Mouse (Mus musculus) layer of hippocampus, adult 18-20 months (tissue): ENCODE measurements around the gene Zdhhc14. TPM values are rescaled to one million over a fixed set of nuclear protein-coding genes. Genes with fewer than 3 reads are reported as not detected.

Experiments used
- DNase-seq, 2 experiments: peaks; one replicate each; pipeline ENCODE4 v3.0.0; 2022; ENCODE audit warnings: low spot score in 2 of 2
- total RNA-seq, 2 experiments: library from RNA; stranded (reverse); gene quantifications; 2 replicates each; pipeline ENCODE4 v1.2.3; 2021

Zdhhc14 gene
- total RNA-seq, 2 experiments from 2014 or later = 44.7 to 49.7 TPM

GRCm38 (mm10) chr17:5552036-5552760, 59.8 kb downstream of the Zdhhc14 start:
- no peak for DNase-seq

DNA sequence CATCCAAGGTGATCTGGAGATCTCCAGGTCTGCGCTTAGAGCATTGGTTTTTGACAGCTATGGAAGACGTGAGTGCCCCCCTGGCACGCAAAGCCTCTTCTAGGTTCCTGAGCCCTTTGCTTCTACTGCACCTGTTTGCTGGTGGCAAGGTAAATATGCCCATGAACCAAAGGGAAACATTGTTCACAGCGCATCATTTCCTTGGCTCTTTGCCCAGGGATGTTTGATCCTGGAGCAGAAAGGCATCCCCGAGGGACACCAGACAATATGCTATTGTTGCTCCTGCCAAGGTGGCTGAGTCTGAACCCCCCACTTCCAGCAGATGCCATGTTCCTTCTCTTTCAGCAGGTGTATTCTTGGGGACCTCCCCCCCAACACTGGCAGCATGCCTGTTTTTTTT, 61.2 kb downstream of the Zdhhc14 start:
- no peak for DNase-seq

- no peak for DNase-seq
Observed at GRCm38 (mm10) chr17:5554573-5554972, 62.2 kb downstream of the Zdhhc14 start.

GRCm38 (mm10) chr17:5556568-5556967, 64.2 kb downstream of the Zdhhc14 start:
- DNase-seq = no peak

GRCm38 (mm10) chr17:5560212-5560611, 67.9 kb downstream of the Zdhhc14 start:
- DNase-seq = no peak

- DNase-seq = no peak
Observed at GRCm38 (mm10) chr17:5563108-5563507, 70.8 kb downstream of the Zdhhc14 start.

- no peak for DNase-seq
Observed at GRCm38 (mm10) chr17:5566006-5566405, 73.6 kb downstream of the Zdhhc14 start.

DNA sequence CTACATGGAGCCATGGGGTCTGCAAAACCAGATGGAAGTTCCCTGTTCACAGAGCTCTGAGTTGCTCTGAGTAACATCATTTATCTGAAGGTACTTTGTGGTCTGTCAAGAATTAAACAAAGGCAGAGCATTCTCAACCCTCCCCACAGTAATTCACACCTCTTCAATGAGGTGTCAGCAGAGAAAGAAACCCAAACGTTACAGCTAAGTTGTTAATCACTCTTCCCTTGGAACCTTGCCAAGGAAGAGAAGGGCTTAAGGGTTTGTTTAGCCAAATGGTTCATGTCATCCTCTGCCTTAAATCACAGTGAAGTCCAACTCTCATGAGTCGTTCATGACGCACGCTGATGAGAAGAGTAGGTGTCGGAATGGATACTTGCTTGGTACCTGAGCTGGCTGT, 75.6 kb downstream of the Zdhhc14 start:
- DNase-seq = no peak

DNA sequence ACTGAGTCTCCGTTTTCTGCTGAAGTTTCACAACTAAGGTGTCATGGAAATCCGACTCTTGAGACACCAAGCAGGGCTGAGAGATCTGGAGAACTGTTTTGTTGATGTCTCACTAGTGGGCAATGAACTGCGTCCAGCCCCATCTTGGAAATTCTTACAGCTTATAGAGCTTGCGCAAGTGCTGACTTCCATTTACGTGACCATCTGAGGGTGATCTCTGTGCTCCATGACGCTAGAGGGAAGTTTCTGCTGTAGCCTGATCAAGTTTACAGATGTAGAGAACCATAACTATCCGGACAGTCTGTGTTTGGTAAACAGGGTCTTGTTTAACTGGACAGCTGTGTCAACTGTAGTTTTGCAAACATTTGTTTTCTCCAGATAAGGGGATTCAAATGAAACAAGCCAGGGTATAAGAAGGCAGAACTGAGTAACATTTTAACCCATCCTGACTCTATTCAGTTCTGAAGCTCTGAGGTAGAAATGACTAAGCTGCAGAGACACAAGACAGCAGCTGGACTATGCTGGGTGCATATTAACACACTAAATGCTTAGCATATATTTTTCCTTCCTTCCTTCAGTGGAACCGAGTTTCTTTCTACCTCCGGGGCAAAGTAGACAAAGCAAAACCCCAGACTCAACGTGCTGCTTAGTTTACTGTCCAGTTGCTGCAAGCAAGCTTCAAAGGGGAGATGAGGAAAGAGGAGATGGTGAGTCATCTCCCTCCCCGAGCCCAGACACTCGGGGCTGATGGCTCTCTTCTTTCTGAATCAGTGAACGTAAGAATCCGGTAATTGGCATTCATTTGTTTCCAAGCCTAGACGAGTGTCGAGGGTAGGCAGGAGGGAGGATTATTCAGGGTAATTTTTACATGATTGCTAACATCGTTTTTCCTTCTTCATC, 77.0 kb downstream of the Zdhhc14 start:
- peak in 1 of 2 experiments; percentile 38 for DNase-seq

DNA sequence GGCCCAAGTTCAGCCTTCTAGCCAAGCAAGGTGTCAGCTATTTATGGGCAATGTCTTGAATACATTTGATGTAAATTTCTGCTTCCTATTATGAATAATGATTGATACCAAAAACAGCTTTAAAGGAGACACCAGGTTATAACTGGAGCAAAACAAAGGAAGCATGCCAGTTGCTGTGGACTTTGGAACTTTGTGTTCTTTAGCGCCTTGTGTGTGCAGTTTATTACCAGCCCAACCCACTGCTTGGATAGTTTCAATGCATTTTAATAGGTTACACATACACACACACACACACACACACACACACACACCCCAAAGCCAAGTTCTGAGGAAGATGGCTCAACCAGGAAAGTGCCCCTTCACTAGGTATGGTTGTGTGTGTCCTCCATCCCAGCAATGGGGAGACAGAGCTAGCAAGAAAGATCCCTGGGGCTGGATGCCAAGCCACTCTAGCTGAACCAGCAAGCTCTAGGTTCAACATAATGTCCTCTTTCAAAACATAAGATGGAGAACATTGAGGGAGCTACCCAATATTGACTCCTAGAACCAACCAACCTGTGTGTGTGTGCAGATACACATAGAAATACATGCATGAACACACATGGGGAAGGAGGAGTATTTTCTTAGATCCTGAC, 79.9 kb downstream of the Zdhhc14 start:
- no peak for DNase-seq

DNA sequence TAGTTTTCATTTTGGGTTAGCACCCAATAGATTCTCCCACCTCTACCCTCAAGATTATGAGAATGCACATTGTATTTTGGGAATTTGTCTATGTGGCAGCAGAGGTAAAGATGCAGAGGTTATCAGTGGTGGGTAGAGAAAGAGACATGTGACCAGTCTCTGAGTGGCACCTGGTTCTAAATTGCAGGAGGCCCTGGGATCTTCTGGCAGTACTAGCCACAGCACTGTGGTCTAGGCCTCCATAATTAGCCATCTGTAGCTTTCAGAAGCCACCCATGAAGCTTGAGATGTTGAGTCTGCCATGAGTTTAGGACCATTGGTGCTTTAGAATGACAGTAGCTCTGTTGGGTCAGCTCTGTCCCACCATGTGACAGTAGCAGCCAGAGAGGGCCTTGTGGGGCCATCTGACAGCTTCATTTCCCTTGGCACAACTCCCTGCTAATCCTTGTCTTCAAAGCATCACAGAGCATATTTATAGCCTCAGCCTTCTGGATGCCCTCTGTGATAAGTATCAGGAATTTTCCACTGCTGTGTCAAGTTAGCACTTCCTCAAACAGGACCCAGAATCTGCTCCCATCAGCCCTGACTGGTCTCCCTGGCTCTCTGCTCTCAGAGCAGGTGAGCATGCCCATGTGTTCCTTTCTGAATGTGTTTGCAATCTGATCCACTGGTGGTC, 80.5 kb downstream of the Zdhhc14 start:
- peak in 1 of 2 experiments; percentile 35 for DNase-seq

DNA sequence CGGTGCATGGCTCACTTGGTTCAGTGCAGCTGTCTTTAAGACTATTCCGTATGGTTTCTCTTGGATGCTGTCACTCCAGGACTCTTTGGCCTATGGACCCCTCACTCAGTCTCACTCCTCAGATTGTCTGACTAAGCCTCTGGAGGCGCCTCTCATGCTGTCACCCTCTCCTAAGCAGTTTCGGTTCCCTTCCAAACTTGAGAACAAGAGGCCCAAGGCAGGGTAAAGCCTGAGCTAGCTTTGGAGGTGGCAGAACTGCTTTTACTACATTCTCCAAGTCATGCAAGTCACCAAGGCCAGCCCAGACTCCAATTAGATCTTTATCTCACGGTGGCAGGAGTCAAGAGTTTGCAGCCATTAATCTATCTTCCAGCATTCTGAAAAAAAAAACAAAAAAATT, 82.3 kb downstream of the Zdhhc14 start:
- DNase-seq = no peak

DNA sequence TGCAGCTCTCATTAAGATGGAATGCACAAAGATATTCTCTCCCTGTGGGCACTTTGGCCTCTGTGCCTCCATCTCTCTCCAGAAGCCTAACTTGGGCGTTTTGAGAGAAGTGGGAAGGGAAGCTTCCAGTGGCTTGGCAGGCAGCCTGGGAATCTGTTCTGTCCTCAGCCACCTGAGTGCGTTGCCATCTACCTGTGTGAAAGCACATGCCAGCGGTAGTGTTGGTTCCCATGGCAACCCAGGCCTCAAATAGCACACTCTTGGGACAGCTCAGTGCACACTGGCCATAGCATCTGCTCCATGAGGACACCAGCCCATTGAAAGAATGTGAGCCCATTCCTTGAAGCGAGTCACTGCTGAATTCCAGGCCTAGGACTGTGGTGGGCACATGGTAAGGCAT, 83.2 kb downstream of the Zdhhc14 start:
- DNase-seq = peak in 1 of 2 experiments; percentile 34

DNA sequence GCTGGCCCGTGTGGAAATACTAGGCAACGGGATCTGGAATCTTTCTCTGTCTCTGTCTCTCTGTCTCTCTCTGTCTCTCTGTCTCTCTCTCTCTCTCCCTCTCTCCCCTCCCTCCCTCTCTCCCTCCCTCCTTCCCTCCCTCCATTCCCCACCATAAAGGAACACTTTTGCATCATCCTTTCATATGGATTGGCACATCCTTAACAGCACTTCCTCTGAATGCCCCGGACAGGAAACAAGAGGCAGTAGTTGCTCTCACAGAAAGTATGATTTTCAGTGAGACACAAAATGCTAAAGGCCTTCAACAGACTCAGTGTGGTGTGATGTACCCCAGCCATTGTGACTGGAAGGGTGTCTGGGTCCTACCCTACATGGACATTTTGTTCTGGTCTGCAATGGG, 89.9 kb downstream of the Zdhhc14 start:
- DNase-seq = no peak

- DNase-seq = no peak
Observed at GRCm38 (mm10) chr17:5582937-5583336, 90.6 kb downstream of the Zdhhc14 start.

GRCm38 (mm10) chr17:5583472-5584145, 91.3 kb downstream of the Zdhhc14 start:
- DNase-seq = no peak

DNA sequence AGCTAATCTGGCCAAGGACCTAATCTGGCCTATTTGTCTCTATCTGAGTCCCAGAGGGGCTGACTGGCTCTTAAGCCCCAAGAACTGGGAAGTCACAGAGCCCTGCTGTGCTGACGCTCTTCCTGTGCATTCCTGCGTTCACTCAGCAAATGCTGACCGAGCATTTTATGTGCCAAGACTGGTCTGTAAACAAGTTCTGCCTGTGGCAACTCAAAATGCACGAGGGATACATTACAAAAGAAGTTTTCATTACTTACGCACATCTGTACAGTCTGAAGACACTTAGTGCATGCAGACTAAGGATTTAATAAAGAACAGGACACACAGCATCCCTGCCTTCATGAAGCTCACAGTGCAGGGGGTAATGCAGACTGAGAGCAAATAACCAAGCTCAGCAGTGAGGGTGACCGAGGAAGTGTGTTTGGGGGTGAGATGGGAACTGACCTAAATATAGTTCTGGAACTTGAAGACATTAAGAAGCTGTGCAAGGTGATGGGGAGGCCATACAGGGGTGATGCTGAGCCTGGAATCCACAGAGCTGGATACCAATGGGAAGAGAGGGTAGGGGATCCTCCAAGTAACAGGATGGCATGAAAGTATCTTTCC, 99.3 kb downstream of the Zdhhc14 start:
- no peak for DNase-seq

DNA sequence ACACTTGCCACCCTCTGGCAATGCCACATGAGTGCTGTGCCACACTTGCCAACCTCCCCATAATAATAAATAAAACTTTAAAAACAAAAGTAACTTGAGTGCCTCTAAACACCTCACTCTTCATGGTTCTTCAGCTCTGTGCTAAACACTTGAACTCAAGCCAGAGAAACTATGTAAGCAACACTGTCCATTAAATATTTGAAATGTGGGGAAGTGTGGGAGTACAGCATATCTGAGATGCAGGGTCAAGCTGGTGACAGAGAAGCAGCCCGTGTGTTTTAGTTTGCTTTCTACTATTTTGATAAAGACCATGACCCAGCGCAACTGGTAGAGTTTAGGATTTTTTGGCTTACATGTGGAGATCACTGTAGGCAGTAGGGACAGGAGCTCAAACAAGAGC, 100.7 kb downstream of the Zdhhc14 start:
- DNase-seq = no peak

DNA sequence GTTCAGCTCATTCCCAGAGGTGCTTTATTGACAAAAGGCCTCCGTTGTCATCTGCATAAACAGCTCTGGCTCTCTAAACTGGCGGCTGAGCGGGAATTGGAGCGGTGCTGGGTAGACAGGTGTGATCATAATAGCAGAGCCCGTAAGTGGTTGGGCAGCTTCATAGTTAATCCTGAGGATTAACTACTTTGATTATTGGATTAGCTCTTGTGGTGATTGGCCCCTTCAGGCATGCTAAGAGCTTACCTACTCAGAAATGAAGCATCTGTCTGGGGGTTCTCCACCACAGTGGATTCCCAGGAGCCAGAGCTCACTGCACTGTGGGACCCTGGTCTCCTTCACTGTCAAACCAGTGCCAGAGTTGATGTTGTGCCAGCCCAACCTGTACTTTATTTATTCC, 102.7 kb downstream of the Zdhhc14 start:
- no peak for DNase-seq

DNA sequence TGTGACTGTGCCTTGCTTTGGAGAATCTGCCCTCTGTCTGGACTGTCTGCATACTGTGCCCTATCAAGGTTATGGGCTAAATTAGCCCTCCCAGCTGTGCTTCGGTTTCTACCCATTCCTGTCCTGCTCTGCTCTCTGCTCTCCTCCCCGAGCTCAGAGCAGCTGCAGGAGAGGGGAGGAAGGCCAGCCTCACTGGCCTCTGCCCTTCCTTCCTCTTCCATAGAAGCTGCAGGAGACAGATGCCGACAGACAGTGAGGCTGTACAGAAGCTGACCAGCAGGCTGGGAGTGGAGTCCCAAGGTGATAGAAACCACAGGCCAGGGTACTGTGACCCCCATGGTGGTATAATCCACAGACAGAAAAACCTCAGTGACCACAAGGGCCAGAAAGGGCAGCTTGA, 104.1 kb downstream of the Zdhhc14 start:
- DNase-seq = no peak
